Mouse (Mus musculus): ENCODE data around the gene 1110065P20Rik. TPM values are rescaled to one million over a fixed set of nuclear protein-coding genes. Genes with fewer than 3 reads are reported as not detected.

The 1110065P20Rik gene
- polyA plus RNA-seq, 2 experiments = 10.6 to 15.4 TPM

DNA sequence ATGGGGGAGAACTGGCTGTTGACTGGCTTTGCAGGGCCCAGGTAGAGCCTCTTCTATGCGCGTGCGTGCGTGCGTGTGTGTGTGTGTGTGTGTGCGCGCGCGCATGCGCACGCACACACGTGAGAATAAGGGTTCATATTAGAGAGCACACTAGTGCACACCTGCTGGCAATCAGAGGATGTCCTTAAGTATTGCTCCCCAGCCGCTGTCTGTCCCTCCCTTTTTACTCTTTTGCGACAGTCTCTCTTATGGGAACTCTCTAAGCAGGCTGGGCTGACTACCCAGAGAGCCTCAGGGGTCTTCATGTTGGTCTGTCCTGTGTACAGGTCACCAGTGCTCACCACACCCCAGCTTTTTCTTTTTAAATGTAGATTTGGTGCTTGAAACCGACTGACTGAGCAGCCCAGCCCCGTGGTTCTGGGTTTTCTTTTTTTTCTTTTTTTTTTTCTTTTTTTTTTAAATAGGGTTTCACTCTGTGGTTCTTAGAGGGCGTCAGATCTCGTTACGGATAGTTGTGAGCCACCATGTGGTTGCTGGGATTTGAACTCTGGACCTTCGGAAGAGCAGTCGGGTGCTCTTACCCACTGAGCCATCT lies 25.5 kb downstream of the 1110065P20Rik start:
- Histone ChIP-seq H3K27ac (no peak overlapping the region), H3K9ac (replicated peaks) (no peak overlapping the region), H3K4me2 (ENCODE audit: low read depth) (no peak overlapping the region), H3K27me3 (ENCODE audit: control insufficient read depth, insufficient read depth, low read length) (no peaks in the 10 kb centered on the region), H3K36me3 (replicated peaks; ENCODE audit: control insufficient read depth, insufficient read depth, low read depth) (peaks cover 44% of the 10 kb centered on the region), H3K9me3 (ENCODE audit: control insufficient read depth, low read length) (no peaks in the 10 kb centered on the region), H3K4me1 (replicated peaks; ENCODE audit: control insufficient read depth in 2 of 2, insufficient read depth in 2 of 2, low read length in 1 of 2) (no peaks in the 10 kb centered on the region), H3K4me3 (ENCODE audit: insufficient read depth in 1 of 2, low read depth in 2 of 2, low read length in 2 of 2) (no peak overlapping the region)
- no peak for DNase-seq (ENCODE audit: low read depth in 3 of 3, low spot score in 3 of 3)
- no peak for ATAC-seq (ENCODE audit: insufficient read depth)
- TF ChIP-seq EP300 (IDR thresholded peaks at IDR 0.05; ENCODE audit: low read depth) = no peak
- no peak for TF ChIP-seq CTCF (IDR thresholded peaks at IDR 0.05; ENCODE audit: low read depth)
- WGBS (ENCODE audit: insufficient replicate concordance) = 90% methylated on average over 21 of the region's 21 CpGs

DNA sequence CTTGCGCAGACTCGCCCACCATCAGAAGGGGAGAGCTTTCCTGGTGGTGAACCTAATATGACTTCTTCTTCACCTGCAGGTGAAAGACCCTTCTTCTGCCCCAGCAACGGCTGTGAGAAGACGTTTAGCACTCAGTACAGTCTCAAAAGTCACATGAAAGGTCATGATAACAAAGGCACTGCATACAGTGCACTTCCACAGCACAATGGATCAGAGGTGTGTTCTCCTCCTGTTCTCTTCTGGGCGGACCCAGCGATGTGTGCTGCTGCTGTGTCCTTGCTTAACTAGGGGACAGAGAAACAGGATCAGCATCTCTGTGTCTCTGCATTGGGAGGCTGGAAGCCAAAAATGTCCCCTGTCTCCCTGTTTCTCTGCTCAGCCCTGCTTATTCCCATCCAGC lies 26.0 kb downstream of the 1110065P20Rik start:
- Histone ChIP-seq H3K36me3 (replicated peaks; ENCODE audit: control insufficient read depth, insufficient read depth, low read depth) (peaks cover 48% of the 10 kb centered on the region), H3K9ac (replicated peaks) (no peak overlapping the region), H3K4me3 (ENCODE audit: insufficient read depth in 1 of 2, low read depth in 2 of 2, low read length in 2 of 2) (no peak overlapping the region), H3K9me3 (ENCODE audit: control insufficient read depth, low read length) (no peaks in the 10 kb centered on the region), H3K27ac (no peak overlapping the region), H3K4me2 (ENCODE audit: low read depth) (no peak overlapping the region), H3K4me1 (replicated peaks; ENCODE audit: control insufficient read depth in 2 of 2, insufficient read depth in 2 of 2, low read length in 1 of 2) (no peaks in the 10 kb centered on the region), H3K27me3 (ENCODE audit: control insufficient read depth, insufficient read depth, low read length) (no peaks in the 10 kb centered on the region)
- WGBS (ENCODE audit: insufficient replicate concordance) = 85% methylated on average over 6 of the region's 6 CpGs
- no peak for ATAC-seq (ENCODE audit: insufficient read depth)
- no peak for DNase-seq (ENCODE audit: low read depth in 3 of 3, low spot score in 3 of 3)
- TF ChIP-seq EP300 (IDR thresholded peaks at IDR 0.05; ENCODE audit: low read depth) (no peak), CTCF (IDR thresholded peaks at IDR 0.05; ENCODE audit: low read depth) (no peak)

DNA sequence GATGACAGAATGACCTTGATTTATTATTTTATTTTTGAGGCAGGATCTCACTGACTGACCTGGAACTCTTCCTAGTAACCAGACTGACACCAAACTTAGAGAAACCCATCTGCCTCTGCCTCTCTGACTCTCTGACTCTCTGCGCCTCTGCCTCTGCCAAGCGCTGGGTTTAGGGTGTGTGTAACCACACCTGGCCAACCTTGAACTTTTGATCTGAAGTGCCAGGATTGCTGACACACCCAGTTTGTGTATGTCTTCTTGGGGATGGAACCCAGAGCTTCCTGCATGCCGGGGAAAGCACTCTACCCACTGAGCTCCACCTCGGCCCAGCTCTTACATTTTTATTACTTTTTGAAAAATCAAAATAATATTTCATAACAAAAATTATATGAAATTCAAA lies 32.2 kb downstream of the 1110065P20Rik start:
- H3K27me3 ChIP-seq (ENCODE audit: control insufficient read depth, insufficient read depth, low read length) = no peaks in the 10 kb centered on the region
- H3K9ac ChIP-seq (replicated peaks) = no peak overlapping the region
- H3K4me3 ChIP-seq (ENCODE audit: insufficient read depth in 1 of 2, low read depth in 2 of 2, low read length in 2 of 2) = no peak overlapping the region
- no peak overlapping the region for H3K27ac ChIP-seq
- DNase-seq (ENCODE audit: low read depth in 3 of 3, low spot score in 3 of 3) (no peak), ATAC-seq (ENCODE audit: insufficient read depth) (no peak)
- H3K36me3 ChIP-seq (replicated peaks; ENCODE audit: control insufficient read depth, insufficient read depth, low read depth) = peaks cover 34% of the 10 kb centered on the region
- WGBS (ENCODE audit: insufficient replicate concordance) = 75% methylated on average over 4 of the region's 4 CpGs
- no peaks in the 10 kb centered on the region for H3K9me3 ChIP-seq (ENCODE audit: control insufficient read depth, low read length)
- TF ChIP-seq CTCF (IDR thresholded peaks at IDR 0.05; ENCODE audit: low read depth) (no peak), EP300 (IDR thresholded peaks at IDR 0.05; ENCODE audit: low read depth) (no peak)
- H3K4me1 ChIP-seq (replicated peaks; ENCODE audit: control insufficient read depth in 2 of 2, insufficient read depth in 2 of 2, low read length in 1 of 2) = peaks cover 0 to 14% of the 10 kb centered on the region in 2 experiments; a peak in 2 of 4 replicates
- no peak overlapping the region for H3K4me2 ChIP-seq (ENCODE audit: low read depth)

DNA sequence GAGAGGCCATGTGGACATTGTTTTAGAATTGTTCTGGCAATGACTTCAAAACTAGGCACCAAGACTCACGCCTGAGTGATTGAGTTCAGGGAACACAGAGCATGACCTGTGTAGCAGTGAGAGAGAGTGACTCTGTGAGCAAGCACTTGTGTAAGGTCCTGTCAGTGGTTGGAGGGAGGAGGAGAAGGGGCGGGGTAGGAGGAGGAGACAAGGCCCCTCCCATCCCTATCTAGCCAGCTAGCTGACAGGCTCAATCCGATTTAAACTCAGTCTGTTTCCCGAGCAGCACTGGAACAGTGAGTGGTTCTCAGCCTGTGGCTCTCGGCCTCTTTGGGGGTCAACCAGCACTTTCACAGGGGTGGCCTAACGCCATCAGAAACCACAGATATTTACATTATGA lies 33.2 kb downstream of the 1110065P20Rik start:
- peaks cover 25% of the 10 kb centered on the region for H3K36me3 ChIP-seq (replicated peaks; ENCODE audit: control insufficient read depth, insufficient read depth, low read depth)
- H3K4me3 ChIP-seq (ENCODE audit: insufficient read depth in 1 of 2, low read depth in 2 of 2, low read length in 2 of 2) = no peak overlapping the region
- WGBS (ENCODE audit: insufficient replicate concordance) = 16% methylated on average over 6 of the region's 6 CpGs
- H3K9me3 ChIP-seq (ENCODE audit: control insufficient read depth, low read length) = no peaks in the 10 kb centered on the region
- ATAC-seq (ENCODE audit: insufficient read depth) (peak; percentile 94), DNase-seq (ENCODE audit: low read depth in 3 of 3, low spot score in 3 of 3) (peak; percentile 58 to 66 (median 62))
- no peak overlapping the region for H3K27ac ChIP-seq
- no peaks in the 10 kb centered on the region for H3K27me3 ChIP-seq (ENCODE audit: control insufficient read depth, insufficient read depth, low read length)
- peaks cover 0 to 14% of the 10 kb centered on the region in 2 experiments; a peak in 2 of 4 replicates for H3K4me1 ChIP-seq (replicated peaks; ENCODE audit: control insufficient read depth in 2 of 2, insufficient read depth in 2 of 2, low read length in 1 of 2)
- no peak overlapping the region for H3K9ac ChIP-seq (replicated peaks)
- TF ChIP-seq EP300 (IDR thresholded peaks at IDR 0.05; ENCODE audit: low read depth) (no peak), CTCF (IDR thresholded peaks at IDR 0.05; ENCODE audit: low read depth) (no peak)
- 0 out of 2 replicates have a peak overlapping the region, but pooled peaks have one; percentile 12 for H3K4me2 ChIP-seq (ENCODE audit: low read depth)

DNA sequence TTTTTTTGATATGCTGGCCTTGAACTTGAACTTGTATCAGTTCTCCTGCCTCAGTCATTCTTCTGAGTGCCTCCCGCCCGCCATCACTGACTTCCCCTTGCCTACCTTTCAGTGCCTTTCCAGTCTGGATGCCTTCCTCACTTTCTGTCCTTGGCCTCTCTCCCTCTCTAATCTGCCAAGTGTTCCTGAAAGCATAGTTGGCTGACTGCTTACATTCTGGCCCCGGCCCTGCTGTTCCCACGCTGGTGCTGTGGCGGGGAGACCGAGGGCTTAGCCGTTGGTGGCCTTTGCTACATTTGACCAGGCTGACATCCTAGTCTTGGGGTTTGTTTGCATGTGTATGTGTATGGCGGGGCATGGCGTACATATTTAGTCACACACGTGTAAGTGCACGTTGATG lies 35.1 kb downstream of the 1110065P20Rik start:
- Histone ChIP-seq H3K27ac (no peak overlapping the region), H3K9ac (replicated peaks) (no peak overlapping the region), H3K4me2 (ENCODE audit: low read depth) (no peak overlapping the region), H3K4me3 (ENCODE audit: insufficient read depth in 1 of 2, low read depth in 2 of 2, low read length in 2 of 2) (no peak overlapping the region), H3K4me1 (replicated peaks; ENCODE audit: control insufficient read depth in 2 of 2, insufficient read depth in 2 of 2, low read length in 1 of 2) (peaks cover 0 to 14% of the 10 kb centered on the region in 2 experiments; a peak in 2 of 4 replicates), H3K36me3 (replicated peaks; ENCODE audit: control insufficient read depth, insufficient read depth, low read depth) (peaks cover 25% of the 10 kb centered on the region), H3K27me3 (ENCODE audit: control insufficient read depth, insufficient read depth, low read length) (no peaks in the 10 kb centered on the region), H3K9me3 (ENCODE audit: control insufficient read depth, low read length) (no peaks in the 10 kb centered on the region)
- no peak for TF ChIP-seq CTCF (IDR thresholded peaks at IDR 0.05; ENCODE audit: low read depth)
- TF ChIP-seq EP300 (IDR thresholded peaks at IDR 0.05; ENCODE audit: low read depth) = no peak
- DNase-seq (ENCODE audit: low read depth in 3 of 3, low spot score in 3 of 3) = no peak
- WGBS (ENCODE audit: insufficient replicate concordance) = 85% methylated on average over 11 of the region's 11 CpGs
- ATAC-seq (ENCODE audit: insufficient read depth) = no peak
